Mouse (Mus musculus) macrophage (primary cell): ENCODE results near the gene Ripply2. TPM values are rescaled to one million over a fixed set of nuclear protein-coding genes. Genes with fewer than 3 reads are reported as not detected.
"Not testable (repeated sequence)": the region's sequence is repeated elsewhere in the genome, so short reads cannot be mapped to it uniquely, and the experiment has no call there.

Experiments
- H3K27ac ChIP-seq: fragments of 350-480 bp; formaldehyde crosslinking; 2 replicates; pipeline ENCODE4 v1.9.0; 2021
- H3K36me3 ChIP-seq: fragments of 350-480 bp; formaldehyde crosslinking; 2 replicates; pipeline ENCODE4 v1.9.0; 2021; ENCODE audit errors: inconsistent target
- H3K4me3 ChIP-seq: fragments of 350-480 bp; formaldehyde crosslinking; 2 replicates; pipeline ENCODE4 v1.9.0; 2021; ENCODE audit errors: inconsistent target
- H3K79me2 ChIP-seq: fragments of 350-480 bp; formaldehyde crosslinking; 2 replicates; pipeline ENCODE4 v1.9.0; 2021; ENCODE audit errors: inconsistent target
- WGBS: methylation state at CpG from one replicate; pipeline ENCODE4 v1.1.7; 2026; ENCODE audit warnings: inconsistent platforms; ENCODE audit not compliant: missing documents; 5-methylcytosine and 5-hydroxymethylcytosine counted together
- polyA plus RNA-seq: library from polyadenylated mRNA; stranded (reverse); fragments of 250-400 nt; gene quantifications from 3 replicates; pipeline ENCODE4 v1.2.4, GENCODE M21; 2018; ENCODE audit warnings: inconsistent platforms
- total RNA-seq, 78 experiments: library from RNA; depleted of rRNA; stranded (reverse); fragments of 250-400 nt; gene quantifications; 1 replicate in 9 of 78; 2 replicates in 24 of 78; 3 replicates in 43 of 78; 4 replicates in 2 of 78; pipeline ENCODE4 v1.2.4; 2018; ENCODE audit warnings: inconsistent platforms in 56 of 78

Gene Ripply2
- not detected for total RNA-seq (2018; cell fraction: chromatin; rRNA removed)
- total RNA-seq (2018; cell fraction: cytosol; rRNA removed): not detected
- total RNA-seq (2018; cell fraction: nucleus; rRNA removed): not detected
- not detected in 3 replicates for polyA plus RNA-seq

GRCm38 (mm10) chr9:87015288-87015937 is at the start of gene Ripply2:
Ripply2 (plus strand) TSS chr9:87015537.
- Histone ChIP-seq H3K4me3 (no peak within 1 kb of the TSS), H3K27ac (no peak within 1 kb of the TSS), H3K36me3 (no peaks in the 10 kb centered on the region), H3K79me2 (no peaks in the 10 kb centered on the region)
- WGBS: 4% methylated on average over 71 of the region's 71 CpGs

GRCm38 (mm10) chr9:86972471-86972870 is 42.9 kb upstream of the Ripply2 start:
- H3K27ac ChIP-seq, H3K36me3 ChIP-seq, H3K4me3 ChIP-seq, H3K79me2 ChIP-seq: not testable (repeated sequence)

GRCm38 (mm10) chr9:86973562-86973961 is 41.8 kb upstream of the Ripply2 start:
- Histone ChIP-seq H3K36me3 (no peaks in the 10 kb centered on the region), H3K79me2 (no peaks in the 10 kb centered on the region), H3K27ac (no peak overlapping the region), H3K4me3 (no peak overlapping the region)
- WGBS: 76% methylated on average over 4 of the region's 4 CpGs

- Histone ChIP-seq H3K27ac (no peak overlapping the region), H3K79me2 (no peaks in the 10 kb centered on the region), H3K4me3 (no peak overlapping the region), H3K36me3 (no peaks in the 10 kb centered on the region)
- WGBS: 87% methylated on average over 4 of the region's 4 CpGs
Observed at GRCm38 (mm10) chr9:86976896-86977295, 38.4 kb upstream of the Ripply2 start.

GRCm38 (mm10) chr9:86978257-86978907 is 37.0 kb upstream of the Ripply2 start:
- Histone ChIP-seq H3K79me2 (no peaks in the 10 kb centered on the region), H3K4me3 (no peak overlapping the region), H3K36me3 (no peaks in the 10 kb centered on the region), H3K27ac (no peak overlapping the region)
- WGBS: 74% methylated on average over 7 of the region's 7 CpGs

- Histone ChIP-seq H3K79me2 (no peaks in the 10 kb centered on the region), H3K27ac (no peak overlapping the region), H3K36me3 (no peaks in the 10 kb centered on the region), H3K4me3 (no peak overlapping the region)
Observed at GRCm38 (mm10) chr9:86980048-86980447, 35.3 kb upstream of the Ripply2 start.

- Histone ChIP-seq H3K36me3 (no peaks in the 10 kb centered on the region), H3K27ac (no peak overlapping the region), H3K79me2 (no peaks in the 10 kb centered on the region), H3K4me3 (no peak overlapping the region)
- 60% methylated on average over 2 of the region's 2 CpGs for WGBS
Observed at GRCm38 (mm10) chr9:86980942-86981341, 34.4 kb upstream of the Ripply2 start.

- Histone ChIP-seq H3K27ac (no peak overlapping the region), H3K4me3 (no peak overlapping the region), H3K36me3 (no peaks in the 10 kb centered on the region), H3K79me2 (no peaks in the 10 kb centered on the region)
- 7% methylated on average over 10 of the region's 10 CpGs for WGBS
Observed at GRCm38 (mm10) chr9:86981551-86981950, 33.8 kb upstream of the Ripply2 start.

- no peak overlapping the region for H3K4me3 ChIP-seq
- WGBS: 74% methylated on average over 3 of the region's 3 CpGs
- no peaks in the 10 kb centered on the region for H3K79me2 ChIP-seq
- H3K36me3 ChIP-seq: no peaks in the 10 kb centered on the region
- no peak overlapping the region for H3K27ac ChIP-seq
Observed at GRCm38 (mm10) chr9:86984583-86984982, 30.8 kb upstream of the Ripply2 start.

- Histone ChIP-seq H3K36me3 (no peaks in the 10 kb centered on the region), H3K27ac (no peak overlapping the region), H3K79me2 (no peaks in the 10 kb centered on the region), H3K4me3 (no peak overlapping the region)
- WGBS: 66% methylated on average over 6 of the region's 6 CpGs
Observed at GRCm38 (mm10) chr9:86985105-86985504, 30.2 kb upstream of the Ripply2 start.

- Histone ChIP-seq H3K27ac (no peak overlapping the region), H3K79me2 (no peaks in the 10 kb centered on the region), H3K4me3 (no peak overlapping the region), H3K36me3 (no peaks in the 10 kb centered on the region)
- 65% methylated on average over 7 of the region's 7 CpGs for WGBS
Observed at GRCm38 (mm10) chr9:86986703-86987296, 28.5 kb upstream of the Ripply2 start.

- Histone ChIP-seq H3K4me3 (no peak overlapping the region), H3K27ac (no peak overlapping the region), H3K79me2 (no peaks in the 10 kb centered on the region), H3K36me3 (no peaks in the 10 kb centered on the region)
Observed at GRCm38 (mm10) chr9:86989822-86990221, 25.5 kb upstream of the Ripply2 start.

GRCm38 (mm10) chr9:86991758-86992157 is 23.6 kb upstream of the Ripply2 start:
- 78% methylated on average over 8 of the region's 8 CpGs for WGBS
- Histone ChIP-seq H3K27ac (no peak overlapping the region), H3K36me3 (no peaks in the 10 kb centered on the region), H3K4me3 (no peak overlapping the region), H3K79me2 (no peaks in the 10 kb centered on the region)

- 61% methylated on average over 3 of the region's 3 CpGs for WGBS
Observed at GRCm38 (mm10) chr9:86997046-86997691, 18.2 kb upstream of the Ripply2 start.

More at GRCm38 (mm10) chr9:86997046-86997691, 18.2 kb upstream of the Ripply2 start:
- H3K4me3 ChIP-seq: no peak overlapping the region
- no peak overlapping the region for H3K27ac ChIP-seq
- no peaks in the 10 kb centered on the region for H3K36me3 ChIP-seq
- H3K79me2 ChIP-seq: no peaks in the 10 kb centered on the region
